In the genomic region with DNA sequence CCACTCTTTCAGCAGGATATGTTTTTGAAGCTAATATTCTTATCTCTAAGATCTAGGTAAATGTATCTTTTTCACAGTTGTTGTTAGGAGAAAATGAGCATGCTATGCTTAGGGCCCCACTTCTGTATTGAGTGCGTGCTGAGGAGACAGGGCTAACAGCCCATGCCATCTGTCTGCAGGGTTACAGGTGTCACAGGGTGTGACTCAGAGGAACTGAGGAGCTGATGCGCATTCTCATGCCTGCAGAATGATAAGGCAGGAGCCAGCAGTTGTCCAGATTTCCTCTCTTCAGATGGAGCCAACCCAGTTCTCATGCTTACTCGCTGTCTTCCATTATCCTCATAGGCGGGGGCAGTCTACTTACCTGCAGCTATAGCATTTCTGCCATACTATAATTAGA, we compare ENCODE assay signal across 22 mouse cellular contexts.
DNase-seq lines count a peak whose midpoint lies in the region; ATAC-seq and TF ChIP-seq lines count a peak whose summit lies in the region.
"Had no signal": no experiment of that assay in that cellular context is flagged by ENCODE, and none has a peak within 500 bp of the region (broad histone marks: within the 10 kb centered on the region; RNA-seq: fewer than 3 reads in every experiment).

No protein-coding gene starts in this region.

- H3K4me1 ChIP-seq in spleen, adult 2 months (ENCODE audit: control insufficient read depth, insufficient read depth, insufficient read length), result peaks cover 50% of the 10 kb centered on the region
- H3K4me1 ChIP-seq in MEL (ENCODE audit: control insufficient read depth in 1 of 2, insufficient read depth in 2 of 2, low read length in 2 of 2), result peaks cover 4 to 8% of the 10 kb centered on the region in 2 experiments
- no peaks in the 10 kb centered on the region for H3K4me1 ChIP-seq in intestine, embryonic 16.5 days (ENCODE audit: control insufficient read depth, insufficient read depth, low read length)
- peaks cover 14% of the 10 kb centered on the region; the same call in 1 of the 2 replicates for H3K4me1 ChIP-seq in hindbrain, embryonic 12.5 days
- H3K4me1 ChIP-seq: neural tube, embryonic 12.5 days had no signal

- TF ChIP-seq EP300 in MEL (IDR thresholded peaks at IDR 0.05; ENCODE audit: low read depth in 1 of 2, low read length in 2 of 2), result peak; percentile 31 to 57; a peak in 3 of 4 replicates

- H3K9ac ChIP-seq in MEL (ENCODE audit: control insufficient read depth, low read depth, low read length, poor library complexity, severe bottlenecking), result no peak overlapping the region
- H3K9ac ChIP-seq in intestine, embryonic 16.5 days (ENCODE audit: low read depth, low read length), result no peak overlapping the region
- H3K9ac ChIP-seq in hindbrain, embryonic 12.5 days, result no peak overlapping the region
- H3K9ac ChIP-seq: embryonic facial prominence, embryonic 15.5 days; hindbrain, embryonic 14.5 days; neural tube, embryonic 12.5 days had no signal

- intact Hi-C loops in gastrocnemius, postnatal 14 days (cut with DNase I; ENCODE audit: low total_unique reads), result no loop called here

- H3K4me3 ChIP-seq in spleen, adult 2 months (ENCODE audit: extremely low read depth, insufficient read depth, insufficient read length), result no peak overlapping the region
- no peak overlapping the region for H3K4me3 ChIP-seq in MEL (ENCODE audit: control insufficient read depth in 1 of 2, insufficient read depth in 1 of 2, low read depth in 2 of 2, low read length in 2 of 2)
- no peak overlapping the region for H3K4me3 ChIP-seq in intestine, embryonic 16.5 days (ENCODE audit: low read length)
- no peak overlapping the region for H3K4me3 ChIP-seq in hindbrain, embryonic 12.5 days
- H3K4me3 ChIP-seq: embryonic facial prominence, embryonic 15.5 days; forebrain, embryonic 10.5 days; gastrocnemius, adult 2 months; heart, adult 2 months; midbrain, embryonic 10.5 days; neural tube, embryonic 12.5 days had no signal

- no peaks in the 10 kb centered on the region for H3K79me2 ChIP-seq in MEL (ENCODE audit: control insufficient read depth, insufficient read depth, low read length, poor library complexity)

- H3K27ac ChIP-seq in spleen, adult 2 months (ENCODE audit: insufficient read depth, low read length), result peak overlapping the region; percentile 38; the same call in 1 of the 2 replicates
- H3K27ac ChIP-seq in MEL (ENCODE audit: control insufficient read depth, low read depth, low read length), result no peak overlapping the region
- no peak overlapping the region for H3K27ac ChIP-seq in intestine, embryonic 16.5 days (ENCODE audit: low read length)
- no peak overlapping the region for H3K27ac ChIP-seq in hindbrain, embryonic 12.5 days
- H3K27ac ChIP-seq: forebrain, embryonic 10.5 days; gastrocnemius, adult 2 months; heart, adult 2 months; hindbrain, embryonic 14.5 days; midbrain, embryonic 10.5 days; neural tube, embryonic 12.5 days had no signal

- TF ChIP-seq RAD21 in MEL (IDR thresholded peaks at IDR 0.05; ENCODE audit: low read depth, low read length), result no peak

- H3K9me3 ChIP-seq in MEL (replicated peaks; ENCODE audit: insufficient read depth, low read length), result no peaks in the 10 kb centered on the region
- H3K9me3 ChIP-seq in intestine, embryonic 16.5 days (ENCODE audit: control insufficient read depth, low read length), result no peaks in the 10 kb centered on the region
- H3K9me3 ChIP-seq in hindbrain, embryonic 12.5 days (replicated peaks), result no peaks in the 10 kb centered on the region
- H3K9me3 ChIP-seq: embryonic facial prominence, embryonic 15.5 days; forebrain, embryonic 10.5 days; midbrain, embryonic 10.5 days; neural tube, embryonic 12.5 days had no signal

- H3K4me2 ChIP-seq in intestine, embryonic 16.5 days (ENCODE audit: low read depth, low read length), result no peak overlapping the region
- no peak overlapping the region for H3K4me2 ChIP-seq in hindbrain, embryonic 12.5 days (replicated peaks)
- H3K4me2 ChIP-seq: embryonic facial prominence, embryonic 15.5 days; hindbrain, embryonic 14.5 days; neural tube, embryonic 12.5 days had no signal

- DNase-seq in spleen, adult 2 months (ENCODE audit: low read depth in 1 of 2, low spot score in 2 of 2), result no peak
- no peak for DNase-seq in spleen, postnatal 14 days (ENCODE audit: low spot score in 2 of 2)
- peak; percentile 68 for DNase-seq in MEL (ENCODE audit: low read depth, low spot score)
- peak; percentile 57 for DNase-seq in cerebellum, adult 9-10 months
- no peak for DNase-seq in gastrocnemius, postnatal 14 days
- DNase-seq: adrenal gland, postnatal 10 days; embryo, embryonic 11 days; gastrocnemius, adult 2 months; heart, adult 2 months; kidney, adult 11 months; kidney, postnatal 10 days; lung, adult 18-20 months; right cerebral cortex, postnatal 14 days had no signal

- 61% methylated on average over 4 of the region's 4 CpGs for WGBS in spleen, adult 2 months
- 88% methylated on average over 4 of the region's 4 CpGs for WGBS in intestine, embryonic 16.5 days
- WGBS in hindbrain, embryonic 12.5 days, result 86% methylated on average over 4 of the region's 4 CpGs

- no peaks in the 10 kb centered on the region for H3K36me3 ChIP-seq in spleen, adult 2 months (ENCODE audit: control insufficient read depth, insufficient read depth, low read length)
- peaks cover 0 to 17% of the 10 kb centered on the region in 2 experiments; a peak in 2 of 4 replicates for H3K36me3 ChIP-seq in MEL (ENCODE audit: control insufficient read depth in 1 of 2, insufficient read depth in 2 of 2, low read length in 2 of 2)
- no peaks in the 10 kb centered on the region for H3K36me3 ChIP-seq in intestine, embryonic 16.5 days (ENCODE audit: control insufficient read depth, insufficient read depth, low read length)
- H3K36me3 ChIP-seq in hindbrain, embryonic 12.5 days, result no peaks in the 10 kb centered on the region
- H3K36me3 ChIP-seq: embryonic facial prominence, embryonic 15.5 days; forebrain, embryonic 10.5 days; midbrain, embryonic 10.5 days; neural tube, embryonic 12.5 days had no signal

- ATAC-seq in megakaryocyte-erythroid progenitor cell, adult 5-6 weeks (replicated peaks; ENCODE audit: low FRiP score, low TSS enrichment, poor library complexity, severe bottlenecking), result peak; percentile 77
- no peak for ATAC-seq in intestine, embryonic 16.5 days
- ATAC-seq in hindbrain, embryonic 12.5 days (ENCODE audit: low FRiP score), result no peak
- ATAC-seq: CD4-positive, CD25-positive, alpha-beta regulatory T cell, adult 4 months had no signal

- no peak for TF ChIP-seq POLR2A in spleen, adult 2 months (IDR thresholded peaks at IDR 0.05; ENCODE audit: low read depth, low read length)
- TF ChIP-seq POLR2A in MEL (IDR thresholded peaks at IDR 0.05; ENCODE audit: control insufficient read depth in 1 of 2, insufficient read depth in 1 of 2, low read depth in 1 of 2, low read length in 2 of 2, poor library complexity in 1 of 2), result no peak

- no peaks in the 10 kb centered on the region for H3K27me3 ChIP-seq in spleen, adult 2 months (ENCODE audit: control insufficient read depth, insufficient read depth, low read length)
- H3K27me3 ChIP-seq in MEL (ENCODE audit: control insufficient read depth in 1 of 2, insufficient read depth in 2 of 2, low read length in 2 of 2), result no peaks in the 10 kb centered on the region
- H3K27me3 ChIP-seq in intestine, embryonic 16.5 days (replicated peaks; ENCODE audit: control insufficient read depth, insufficient read depth, low read length), result no peaks in the 10 kb centered on the region
- no peaks in the 10 kb centered on the region for H3K27me3 ChIP-seq in hindbrain, embryonic 12.5 days
- H3K27me3 ChIP-seq: embryonic facial prominence, embryonic 15.5 days; neural tube, embryonic 12.5 days had no signal

- no peak for TF ChIP-seq CTCF in spleen, adult 2 months (IDR thresholded peaks at IDR 0.05; ENCODE audit: extremely low read depth, insufficient read depth, insufficient read length, insufficient replicate concordance)
- TF ChIP-seq CTCF in MEL (IDR thresholded peaks at IDR 0.05 in 2 of 3, conservative IDR thresholded peaks at IDR 0.05 in 1 of 3; ENCODE audit: control insufficient read depth in 1 of 3, insufficient read depth in 1 of 3, low read depth in 2 of 3, low read length in 3 of 3, poor library complexity in 1 of 3, severe bottlenecking in 1 of 3), result no peak

TF ChIP-seq in MEL, 35 proteins besides CTCF, POLR2A, EP300 and RAD21:
- peak; percentile 57; the same call in 1 of the 2 replicates for TF ChIP-seq RCOR1 (IDR thresholded peaks at IDR 0.05; ENCODE audit: low read depth, low read length)
- TF ChIP-seq TAL1 (IDR thresholded peaks at IDR 0.05; ENCODE audit: low read length), result peak; percentile 70
- TF ChIP-seq ETS1 (IDR thresholded peaks at IDR 0.05; ENCODE audit: low read depth, low read length), result peak; percentile 54; the same call in 1 of the 2 replicates
- TF ChIP-seq NRF1 (IDR thresholded peaks at IDR 0.05; ENCODE audit: insufficient read depth, low read depth, low read length, poor library complexity, severe bottlenecking), result peak; percentile 12; the same call in 1 of the 2 replicates
- peak; percentile 65 for TF ChIP-seq TCF12 (IDR thresholded peaks at IDR 0.05; ENCODE audit: low read depth, low read length)
- TF ChIP-seq MAX (IDR thresholded peaks at IDR 0.05; ENCODE audit: low read length), result no peak
- TF ChIP-seq SMC3 (IDR thresholded peaks at IDR 0.05; ENCODE audit: low read depth, low read length), result no peak
- 0 out of 2 replicates have a peak, but pooled peaks have one; percentile 22 for TF ChIP-seq TBP (IDR thresholded peaks at IDR 0.05; ENCODE audit: low read depth, low read length)
- TF ChIP-seq GATA1 (IDR thresholded peaks at IDR 0.05; ENCODE audit: low read depth, low read length), result peak; percentile 44; the same call in 1 of the 2 replicates

Comparison
In these comparisons a context has a peak if more than half of its experiments do, and no peak if none do; other contexts are left out.
1. DNase-seq: peak in MEL (single experiment) and cerebellum, adult 9-10 months (single experiment); none in spleen, adult 2 months (0 of 2), spleen, postnatal 14 days (0 of 2) and gastrocnemius, postnatal 14 days (single experiment).